Mouse (Mus musculus) kidney, adult 18-20 months (tissue): Measurements from ENCODE around the gene Nedd4.
A peak's percentile ranks its signal among the peaks of the same experiment; 100 is the strongest.

Experiments
- DNase-seq: peaks from one replicate; pipeline ENCODE4 v3.0.0; 2021

Nedd4 gene

GRCm38 (mm10) chr9:72733966-72734365 lies 71.8 kb downstream of the Nedd4 start:
- peak; percentile 60 for DNase-seq

GRCm38 (mm10) chr9:72735822-72736410 lies 73.8 kb downstream of the Nedd4 start:
- DNase-seq = peak; percentile 64

GRCm38 (mm10) chr9:72741206-72741605 lies 79.1 kb downstream of the Nedd4 start:
- no peak for DNase-seq

GRCm38 (mm10) chr9:72746278-72746677 lies 84.1 kb downstream of the Nedd4 start:
- DNase-seq = no peak

- DNase-seq = no peak
Observed at GRCm38 (mm10) chr9:72750272-72750671, 88.1 kb downstream of the Nedd4 start.

- DNase-seq = no peak
Observed at GRCm38 (mm10) chr9:72752656-72753055, 90.5 kb downstream of the Nedd4 start.

GRCm38 (mm10) chr9:72753741-72754140 lies 91.6 kb downstream of the Nedd4 start:
- no peak for DNase-seq

GRCm38 (mm10) chr9:72757143-72757542 lies 95.0 kb downstream of the Nedd4 start:
- no peak for DNase-seq

GRCm38 (mm10) chr9:72758705-72759131 lies 96.6 kb downstream of the Nedd4 start:
- no peak for DNase-seq

- no peak for DNase-seq
Observed at GRCm38 (mm10) chr9:72763050-72763718, 101.0 kb downstream of the Nedd4 start.

GRCm38 (mm10) chr9:72766789-72767349 lies 104.7 kb downstream of the Nedd4 start:
- DNase-seq = peak; percentile 87

GRCm38 (mm10) chr9:72775022-72775421 lies 112.9 kb downstream of the Nedd4 start:
- no peak for DNase-seq

GRCm38 (mm10) chr9:72779004-72779403 lies 116.9 kb downstream of the Nedd4 start:
- DNase-seq = no peak

GRCm38 (mm10) chr9:72779733-72780132 lies 117.6 kb downstream of the Nedd4 start:
- DNase-seq = no peak

- DNase-seq = no peak
Observed at GRCm38 (mm10) chr9:72780694-72781093, 118.5 kb downstream of the Nedd4 start.

- no peak for DNase-seq
Observed at GRCm38 (mm10) chr9:72781466-72781865, 119.3 kb downstream of the Nedd4 start.

- no peak for DNase-seq
Observed at GRCm38 (mm10) chr9:72782121-72782520, 120.0 kb downstream of the Nedd4 start.

- no peak for DNase-seq
Observed at GRCm38 (mm10) chr9:72787732-72788131, 125.6 kb downstream of the Nedd4 start.

- no peak for DNase-seq
Observed at GRCm38 (mm10) chr9:72790530-72791212, 128.5 kb downstream of the Nedd4 start.

GRCm38 (mm10) chr9:72791213-72791582 lies 129.1 kb downstream of the Nedd4 start:
- DNase-seq = no peak

- DNase-seq = peak; percentile 6
Observed at GRCm38 (mm10) chr9:72791681-72792080, 129.5 kb downstream of the Nedd4 start.

GRCm38 (mm10) chr9:72795243-72795642 lies 133.1 kb downstream of the Nedd4 start:
- DNase-seq = no peak

GRCm38 (mm10) chr9:72797136-72797621 lies 135.0 kb downstream of the Nedd4 start:
- peak; percentile 6 for DNase-seq
